Mouse (Mus musculus) adrenal gland, postnatal 10 days (tissue): ENCODE results near the gene Hspa8. TPM values are rescaled to one million over a fixed set of nuclear protein-coding genes. Genes with fewer than 3 reads are reported as not detected.
"Not testable (repeated sequence)": the region's sequence is repeated elsewhere in the genome, so short reads cannot be mapped to it uniquely, and the experiment has no call there.

Source experiments
- DNase-seq: peaks from one replicate; pipeline ENCODE4 v3.0.0; 2021; ENCODE audit warnings: mixed read lengths
- total RNA-seq, 2 experiments: library from RNA; stranded (reverse); gene quantifications; 2 replicates each; pipeline ENCODE4 v1.2.3; 2021

The Hspa8 gene
- total RNA-seq, 2 experiments from 2014 or later = 1,152 to 1,293 TPM

- peak; percentile 55 for DNase-seq
Observed at GRCm38 (mm10) chr9:40783641-40784373, 17.0 kb upstream of the Hspa8 start.

- DNase-seq = no peak
Observed at GRCm38 (mm10) chr9:40784374-40784967, 16.3 kb upstream of the Hspa8 start.

GRCm38 (mm10) chr9:40785452-40785851 is 15.3 kb upstream of the Hspa8 start:
- no peak for DNase-seq

GRCm38 (mm10) chr9:40786820-40787219 is 14.0 kb upstream of the Hspa8 start:
- not testable (repeated sequence) for DNase-seq

- DNase-seq = no peak
Observed at GRCm38 (mm10) chr9:40791864-40792633, 8.7 kb upstream of the Hspa8 start.

- no peak for DNase-seq
Observed at GRCm38 (mm10) chr9:40793581-40793980, 7.2 kb upstream of the Hspa8 start.

GRCm38 (mm10) chr9:40794251-40794650 is 6.5 kb upstream of the Hspa8 start:
- DNase-seq = peak; percentile 1

- DNase-seq = no peak
Observed at GRCm38 (mm10) chr9:40794926-40795325, 5.9 kb upstream of the Hspa8 start.

GRCm38 (mm10) chr9:40795562-40795961 is 5.2 kb upstream of the Hspa8 start:
- no peak for DNase-seq

- DNase-seq = no peak
Observed at GRCm38 (mm10) chr9:40796054-40796453, 4.7 kb upstream of the Hspa8 start.

GRCm38 (mm10) chr9:40798247-40798960 is 2.4 kb upstream of the Hspa8 start:
- DNase-seq = no peak

- no peak for DNase-seq
Observed at GRCm38 (mm10) chr9:40799112-40799511, 1.7 kb upstream of the Hspa8 start.

GRCm38 (mm10) chr9:40799837-40800501 is 815 bp upstream of the Hspa8 start:
- DNase-seq = peak; percentile 88

- peak; percentile 57 for DNase-seq
Observed at GRCm38 (mm10) chr9:40801614-40802532, 1.1 kb downstream of the Hspa8 start.

- not testable (repeated sequence) for DNase-seq
Observed at GRCm38 (mm10) chr9:40802533-40802875, 1.7 kb downstream of the Hspa8 start.

- not testable (repeated sequence) for DNase-seq
Observed at GRCm38 (mm10) chr9:40804576-40804975, 3.8 kb downstream of the Hspa8 start.

GRCm38 (mm10) chr9:40805263-40805662 is 4.5 kb downstream of the Hspa8 start:
- DNase-seq = peak; percentile 83

- peak; percentile 68 for DNase-seq
Observed at GRCm38 (mm10) chr9:40806440-40807288, 5.9 kb downstream of the Hspa8 start.

- DNase-seq = peak; percentile 49
Observed at GRCm38 (mm10) chr9:40807289-40807920, 6.6 kb downstream of the Hspa8 start.
